Mouse (Mus musculus) bone marrow macrophage, adult 2 months (primary cell): ENCODE results near the gene Sox12. TPM values are rescaled to one million over a fixed set of nuclear protein-coding genes. Genes with fewer than 3 reads are reported as not detected.

Experiments
- H3K27ac ChIP-seq: 2 replicates; pipeline ENCODE4 v1.5.1; 2012; ENCODE audit warnings: low read depth, low read length; ENCODE audit not compliant: insufficient read depth
- H3K4me1 ChIP-seq: 2 replicates; pipeline ENCODE4 v1.6.1; 2012; ENCODE audit warnings: low read length; ENCODE audit not compliant: control insufficient read depth, insufficient read depth
- H3K4me3 ChIP-seq: 2 replicates; pipeline ENCODE4 v1.5.1; 2012; ENCODE audit warnings: mild to moderate bottlenecking, low read length, moderate library complexity; ENCODE audit not compliant: insufficient read depth
- CTCF ChIP-seq: IDR thresholded peaks from 2 replicates; pipeline ENCODE4 v1.5.1; 2012; ENCODE audit warnings: low read depth, mild to moderate bottlenecking, low read length, moderate library complexity
- POLR2A ChIP-seq: IDR thresholded peaks from 2 replicates; pipeline ENCODE4 v1.6.1; 2012; ENCODE audit warnings: mild to moderate bottlenecking, low read depth, low read length, borderline replicate concordance
- polyA plus RNA-seq: library from polyadenylated mRNA; stranded (reverse); fragments of >200 nt; gene quantifications from 2 replicates; pipeline ENCODE4 v1.2.4, GENCODE M21; 2012; ENCODE audit not compliant: missing spikeins, insufficient read depth, insufficient read length

Sox12 gene
- polyA plus RNA-seq, 1 experiment = 0.44 TPM

DNA sequence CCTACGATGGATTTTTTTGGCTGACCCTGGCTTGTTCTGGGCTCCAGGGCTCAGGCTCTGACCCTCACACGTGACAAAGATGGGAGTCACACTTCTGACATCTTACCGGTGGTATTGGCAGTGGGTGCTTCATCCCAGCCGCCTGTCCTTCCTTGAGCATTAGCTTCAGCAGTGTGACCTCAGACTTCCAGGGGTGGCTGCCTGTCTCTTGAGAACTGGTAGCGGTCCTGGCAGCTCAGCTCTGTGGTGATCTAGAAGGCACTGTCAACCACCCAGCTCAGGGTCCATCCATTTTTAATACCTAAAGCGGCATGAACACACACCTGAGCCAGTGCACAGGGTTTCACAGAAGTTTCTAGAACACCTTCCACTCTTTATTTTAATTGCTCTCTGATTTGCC is 11.9 kb upstream of the Sox12 start:
- Histone ChIP-seq H3K4me3 (no peak overlapping the region), H3K4me1 (no peaks in the 10 kb centered on the region), H3K27ac (no peak overlapping the region)
- TF ChIP-seq POLR2A (no peak), CTCF (no peak)

DNA sequence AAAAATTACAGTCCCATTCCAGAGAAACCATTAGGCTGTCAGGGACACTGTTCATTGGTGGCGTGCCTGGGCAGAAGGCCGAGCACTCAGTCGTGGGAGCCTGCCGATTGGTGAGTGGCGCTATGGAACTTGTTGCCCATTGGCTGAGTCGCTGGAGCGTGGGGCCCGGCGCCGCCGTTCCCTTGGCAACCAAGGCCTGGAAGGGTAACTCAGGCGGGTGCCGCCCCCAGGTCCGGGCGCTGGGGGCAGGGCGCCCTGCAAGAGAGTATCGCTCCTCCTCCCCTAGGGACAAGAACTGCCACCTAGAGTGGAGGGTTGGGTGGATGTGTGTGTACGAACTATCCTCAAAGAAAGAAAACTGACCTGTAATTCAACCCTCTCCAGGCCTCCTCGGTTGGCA is 8.3 kb upstream of the Sox12 start:
- TF ChIP-seq CTCF (no peak), POLR2A (no peak)
- Histone ChIP-seq H3K4me1 (no peaks in the 10 kb centered on the region), H3K4me3 (peak overlapping the region; percentile 40), H3K27ac (no peak overlapping the region)

DNA sequence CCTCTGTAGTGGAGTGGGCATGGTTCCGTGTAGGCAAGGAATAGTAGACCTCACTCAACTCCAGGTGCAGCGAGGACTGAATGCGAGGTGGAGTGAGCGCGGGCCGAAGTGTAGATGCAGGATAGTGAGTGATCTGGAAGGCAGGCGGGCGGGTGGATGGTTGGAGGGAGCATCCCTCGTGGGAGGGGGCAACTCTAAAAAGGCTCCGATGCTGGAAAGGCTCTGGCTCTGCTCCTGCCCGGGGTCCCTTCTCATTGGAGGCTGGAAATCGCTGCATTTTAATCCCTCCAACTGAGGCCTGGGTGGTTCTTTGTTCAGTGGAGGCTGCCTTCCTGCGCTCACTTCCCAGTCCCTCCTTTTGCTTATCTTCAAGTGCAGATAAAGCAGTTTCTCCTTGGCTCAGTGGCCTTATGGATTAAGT is 1.3 kb upstream of the Sox12 start:
- Histone ChIP-seq H3K27ac (no peak overlapping the region), H3K4me3 (peak overlapping the region; percentile 74), H3K4me1 (0 out of 2 replicates have a peak, but pooled peaks cover 2% of the 10 kb centered on the region)
- TF ChIP-seq POLR2A = 0 out of 2 replicates have a peak, but pooled peaks have one; percentile 15
- no peak for TF ChIP-seq CTCF

DNA sequence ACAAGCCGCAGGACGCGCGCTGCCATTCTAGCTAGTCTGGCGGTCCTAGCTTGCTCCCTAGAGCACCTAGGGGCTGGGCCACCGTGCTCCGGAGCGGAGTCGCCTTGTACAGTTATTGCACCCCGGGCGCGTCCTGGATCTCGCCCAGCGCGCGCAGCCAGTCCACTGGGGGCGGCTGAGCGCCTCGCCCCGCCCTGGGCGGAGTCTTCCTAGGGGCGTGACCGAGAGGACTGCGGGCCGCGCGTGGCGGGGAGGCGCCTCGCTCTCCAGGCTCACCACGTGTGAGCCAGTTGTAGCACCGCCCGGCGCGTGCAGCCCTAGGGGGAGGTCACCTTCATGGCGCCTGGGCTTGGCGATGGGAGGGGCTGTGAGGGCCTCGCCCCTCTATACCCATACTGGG is 828 bp upstream of the Sox12 start:
- Histone ChIP-seq H3K27ac (no peak overlapping the region), H3K4me1 (0 out of 2 replicates have a peak, but pooled peaks cover 2% of the 10 kb centered on the region), H3K4me3 (peak overlapping the region; percentile 74)
- TF ChIP-seq POLR2A (no peak), CTCF (no peak)

- no peak for TF ChIP-seq POLR2A
- TF ChIP-seq CTCF = no peak
- H3K4me1 ChIP-seq = 0 out of 2 replicates have a peak, but pooled peaks cover 2% of the 10 kb centered on the region
- H3K4me3 ChIP-seq = peak overlapping the region; percentile 74
- H3K27ac ChIP-seq = no peak overlapping the region
Observed at GRCm38 (mm10) chr2:152397004-152397589, 766 bp downstream of the Sox12 start.

GRCm38 (mm10) chr2:152396110-152397003 is 1.5 kb downstream of the Sox12 start:
- no peak for TF ChIP-seq POLR2A
- no peak for TF ChIP-seq CTCF
- Histone ChIP-seq H3K4me1 (0 out of 2 replicates have a peak, but pooled peaks cover 2% of the 10 kb centered on the region), H3K4me3 (peak overlapping the region; percentile 74), H3K27ac (no peak overlapping the region)

GRCm38 (mm10) chr2:152395271-152395920 is 2.5 kb downstream of the Sox12 start:
- H3K4me3 ChIP-seq = no peak overlapping the region
- no peak for TF ChIP-seq POLR2A
- TF ChIP-seq CTCF = no peak
- no peak overlapping the region for H3K27ac ChIP-seq
- 0 out of 2 replicates have a peak, but pooled peaks cover 2% of the 10 kb centered on the region for H3K4me1 ChIP-seq

- no peak overlapping the region for H3K4me3 ChIP-seq
- TF ChIP-seq POLR2A (no peak), CTCF (no peak)
- 0 out of 2 replicates have a peak, but pooled peaks cover 2% of the 10 kb centered on the region for H3K4me1 ChIP-seq
- no peak overlapping the region for H3K27ac ChIP-seq
Observed at GRCm38 (mm10) chr2:152393225-152394017, 4.4 kb downstream of the Sox12 start.

- TF ChIP-seq CTCF = no peak
- Histone ChIP-seq H3K4me1 (0 out of 2 replicates have a peak, but pooled peaks cover 2% of the 10 kb centered on the region), H3K4me3 (no peak overlapping the region), H3K27ac (no peak overlapping the region)
Observed at GRCm38 (mm10) chr2:152392786-152393185, 5.1 kb downstream of the Sox12 start.
